Comparison of ENCODE assay signal across 8 mouse cellular contexts in the genomic region with DNA sequence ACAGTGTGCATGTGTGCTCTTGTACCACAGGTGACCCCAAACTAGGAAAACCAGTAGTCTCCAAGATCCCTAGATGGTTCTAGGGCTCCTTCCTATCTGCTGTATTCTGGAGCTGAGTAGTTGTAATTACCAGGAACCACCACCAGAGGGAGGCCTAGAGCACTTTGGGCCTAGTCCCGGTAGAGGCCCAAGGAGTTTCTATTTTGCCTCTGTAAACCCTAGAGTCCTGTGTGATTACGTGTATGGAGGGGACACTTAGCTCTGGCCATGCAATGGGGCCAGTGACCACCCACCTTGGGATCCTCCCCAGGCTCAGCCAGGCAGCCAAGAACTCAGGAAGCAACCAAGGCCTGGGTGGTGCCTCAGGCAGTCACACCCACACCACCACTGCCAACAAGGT. TPM values are rescaled to one million over a fixed set of nuclear protein-coding genes. Genes with fewer than 3 reads are reported as not detected.
DNase-seq lines count a peak whose midpoint lies in the region; ATAC-seq and TF ChIP-seq lines count a peak whose summit lies in the region.

No protein-coding gene starts in this region.

- 0% methylated on average over 2 of the region's 2 CpGs for WGBS in intestine, postnatal 0 days
- 2% methylated on average over 2 of the region's 2 CpGs for WGBS in liver, adult 2 months
- WGBS in stomach, embryonic 14.5 days: 10% methylated on average over 2 of the region's 2 CpGs

- no peaks in the 10 kb centered on the region for H3K79me2 ChIP-seq in liver, adult 2 months (ENCODE audit: control insufficient read depth, insufficient read depth, low read length)

- TF ChIP-seq CTCF in intestine, postnatal 0 days (IDR thresholded peaks at IDR 0.05; ENCODE audit: low read depth): peak; percentile 95
- peak; percentile 76 for TF ChIP-seq CTCF in liver, adult 2 months (IDR thresholded peaks at IDR 0.05; ENCODE audit: low read depth, low read length)

- H3K4me3 ChIP-seq in intestine, postnatal 0 days (ENCODE audit: low read depth, low read length): no peak overlapping the region
- no peak overlapping the region for H3K4me3 ChIP-seq in liver, adult 2 months (ENCODE audit: insufficient read depth, low read depth, low read length)
- H3K4me3 ChIP-seq in stomach, embryonic 14.5 days (ENCODE audit: low read depth, low read length): no peak overlapping the region

- peak; percentile 62 to 72 for DNase-seq in urinary bladder, adult 18-20 months (ENCODE audit: low spot score in 2 of 2)
- no peak for DNase-seq in urinary bladder, adult 2 months (ENCODE audit: low spot score)
- DNase-seq in cerebellum, postnatal 4 days (ENCODE audit: low spot score in 2 of 2): peak; percentile 59 to 87
- DNase-seq in gastrocnemius, postnatal 10 days: peak; percentile 87
- peak; percentile 46 for DNase-seq in liver, adult 2 months (ENCODE audit: extremely low read depth, low read depth, low spot score)

- 0 out of 2 replicates have a peak overlapping the region, but pooled peaks have one; percentile 34 for H3K9ac ChIP-seq in intestine, postnatal 0 days (ENCODE audit: low read depth, low read length)
- no peak overlapping the region for H3K9ac ChIP-seq in liver, adult 2 months (ENCODE audit: low read depth, low read length)
- H3K9ac ChIP-seq in stomach, embryonic 14.5 days (replicated peaks; ENCODE audit: low read depth, low read length): no peak overlapping the region

- no peaks in the 10 kb centered on the region for H3K9me3 ChIP-seq in intestine, postnatal 0 days (ENCODE audit: control insufficient read depth)
- no peaks in the 10 kb centered on the region for H3K9me3 ChIP-seq in stomach, embryonic 14.5 days (ENCODE audit: control insufficient read depth, low read depth, low read length)

- no peak for TF ChIP-seq POLR2A in liver, adult 2 months (IDR thresholded peaks at IDR 0.05; ENCODE audit: extremely low read depth, insufficient read depth, low read length)

- no peak overlapping the region for H3K27ac ChIP-seq in intestine, postnatal 0 days (ENCODE audit: low read depth, low read length)
- no peak overlapping the region for H3K27ac ChIP-seq in liver, adult 2 months (replicated peaks; ENCODE audit: insufficient read depth, low read depth, low read length)
- H3K27ac ChIP-seq in stomach, embryonic 14.5 days (ENCODE audit: low read length): no peak overlapping the region

- 0 out of 2 replicates have a peak, but pooled peaks have one; percentile 28 for ATAC-seq in intestine, postnatal 0 days
- peak; percentile 34 for ATAC-seq in monocyte, adult 5-6 weeks (replicated peaks; ENCODE audit: insufficient number of reproducible peaks, low FRiP score, low TSS enrichment, poor library complexity, severe bottlenecking)
- no peak for ATAC-seq in stomach, embryonic 14.5 days (ENCODE audit: insufficient number of reproducible peaks, insufficient read depth, low FRiP score, low read depth)

- peaks cover 8% of the 10 kb centered on the region; the same call in 1 of the 2 replicates for H3K4me1 ChIP-seq in intestine, postnatal 0 days (replicated peaks; ENCODE audit: control insufficient read depth, insufficient read depth, low read length)
- no peaks in the 10 kb centered on the region; the same call in 1 of the 2 replicates for H3K4me1 ChIP-seq in liver, adult 2 months (ENCODE audit: control insufficient read depth, insufficient read depth, low read length)
- H3K4me1 ChIP-seq in stomach, embryonic 14.5 days (ENCODE audit: control insufficient read depth, insufficient read depth, low read length): peaks cover 25% of the 10 kb centered on the region

- H3K4me2 ChIP-seq in intestine, postnatal 0 days (replicated peaks; ENCODE audit: low read depth): 0 out of 2 replicates have a peak overlapping the region, but pooled peaks have one; percentile 13
- 0 out of 2 replicates have a peak overlapping the region, but pooled peaks have one; percentile 10 for H3K4me2 ChIP-seq in stomach, embryonic 14.5 days (replicated peaks; ENCODE audit: low read depth, low read length)

- H3K27me3 ChIP-seq in intestine, postnatal 0 days (replicated peaks; ENCODE audit: control insufficient read depth, insufficient read depth, low read length): no peaks in the 10 kb centered on the region
- H3K27me3 ChIP-seq in liver, adult 2 months (ENCODE audit: control insufficient read depth, insufficient read depth, low read length): no peaks in the 10 kb centered on the region
- H3K27me3 ChIP-seq in stomach, embryonic 14.5 days (ENCODE audit: control insufficient read depth, insufficient read depth, low read length): no peaks in the 10 kb centered on the region

- H3K36me3 ChIP-seq in intestine, postnatal 0 days (ENCODE audit: control insufficient read depth, insufficient read depth): peaks cover 29% of the 10 kb centered on the region; the same call in 1 of the 2 replicates
- H3K36me3 ChIP-seq in liver, adult 2 months (ENCODE audit: control insufficient read depth, insufficient read depth, low read length): no peaks in the 10 kb centered on the region
- H3K36me3 ChIP-seq in stomach, embryonic 14.5 days (ENCODE audit: control insufficient read depth, insufficient read depth, low read length): peaks cover 54% of the 10 kb centered on the region

RNA-seq across cellular contexts. Expression of gene Sh3bp1, which starts 3.7 kb away (rescaled TPM):
- polyA plus RNA-seq in urinary bladder, adult 2 months (2012; rRNA removed): 34.6 and 35.1 TPM in 2 replicates
- total RNA-seq in gastrocnemius, postnatal 10 days (2021): 10 to 100 TPM in 1 of 2 experiments, 1 to 10 TPM in 1; 6.0 to 11.6 TPM
- polyA plus RNA-seq in intestine, postnatal 0 days (2015; fragmentation: Nextera tagmentation; extraction: Ambion mirVana): 7.2 and 7.6 TPM in 2 replicates
- 0.37 and 2.3 TPM in 2 replicates for total RNA-seq in liver, adult 2 months (2014; rRNA removed)
- polyA plus RNA-seq in liver, adult 2 months (2012; rRNA removed): 3.7 and 6.0 TPM in 2 replicates
- total RNA-seq in monocyte, adult 5-6 weeks (2017): 18.5 to 41.3 TPM (median 19.2 TPM) in 3 replicates
- polyA plus RNA-seq in stomach, embryonic 14.5 days (2014; fragmentation: Nextera tagmentation; extraction: Ambion mirVana): 43.5 and 51.4 TPM in 2 replicates

RNA-seq across cellular contexts. Expression of gene Gm49510, which starts 3.8 kb away (rescaled TPM):
- 0.04 and 0.06 TPM in 2 replicates for polyA plus RNA-seq in urinary bladder, adult 2 months (2012; rRNA removed)
- total RNA-seq in gastrocnemius, postnatal 10 days (2021): not detected
- 0.21 TPM in 1 of 2 replicates, not detected in the other for polyA plus RNA-seq in intestine, postnatal 0 days (2015; fragmentation: Nextera tagmentation; extraction: Ambion mirVana)
- total RNA-seq in liver, adult 2 months (2014; rRNA removed): not detected in 2 replicates
- not detected in 2 replicates for polyA plus RNA-seq in liver, adult 2 months (2012; rRNA removed)
- 1.7 to 3.9 TPM (median 1.9 TPM) in 3 replicates for total RNA-seq in monocyte, adult 5-6 weeks (2017)
- 0.21 TPM in 1 of 2 replicates, not detected in the other for polyA plus RNA-seq in stomach, embryonic 14.5 days (2014; fragmentation: Nextera tagmentation; extraction: Ambion mirVana)

RNA-seq across cellular contexts. Expression of gene Pdxp, which starts 10.5 kb away (rescaled TPM):
- 2.4 and 3.8 TPM in 2 replicates for polyA plus RNA-seq in urinary bladder, adult 2 months (2012; rRNA removed)
- total RNA-seq in gastrocnemius, postnatal 10 days (2021): 10 to 100 TPM in 1 of 2 experiments, 1 to 10 TPM in 1; 9.4 to 10.1 TPM
- polyA plus RNA-seq in intestine, postnatal 0 days (2015; fragmentation: Nextera tagmentation; extraction: Ambion mirVana): 3.3 and 4.2 TPM in 2 replicates
- 0.27 and 0.37 TPM in 2 replicates for total RNA-seq in liver, adult 2 months (2014; rRNA removed)
- polyA plus RNA-seq in liver, adult 2 months (2012; rRNA removed): 0.62 and 1.2 TPM in 2 replicates
- 1.1 to 3.5 TPM in 2 of 3 replicates, not detected in the other for total RNA-seq in monocyte, adult 5-6 weeks (2017)
- 15.7 and 17.9 TPM in 2 replicates for polyA plus RNA-seq in stomach, embryonic 14.5 days (2014; fragmentation: Nextera tagmentation; extraction: Ambion mirVana)

RNA-seq across cellular contexts. Expression of gene Lgals1, which starts 23.3 kb away (rescaled TPM):
- 979 and 1,151 TPM in 2 replicates for polyA plus RNA-seq in urinary bladder, adult 2 months (2012; rRNA removed)
- 100 to 1,000 TPM; 679 to 727 TPM for total RNA-seq in gastrocnemius, postnatal 10 days (2021)
- polyA plus RNA-seq in intestine, postnatal 0 days (2015; fragmentation: Nextera tagmentation; extraction: Ambion mirVana): 725 and 759 TPM in 2 replicates
- 23.2 and 31.6 TPM in 2 replicates for total RNA-seq in liver, adult 2 months (2014; rRNA removed)
- polyA plus RNA-seq in liver, adult 2 months (2012; rRNA removed): 25.2 and 26.9 TPM in 2 replicates
- total RNA-seq in monocyte, adult 5-6 weeks (2017): 404 to 1,073 TPM (median 510 TPM) in 3 replicates
- 1,620 and 1,697 TPM in 2 replicates for polyA plus RNA-seq in stomach, embryonic 14.5 days (2014; fragmentation: Nextera tagmentation; extraction: Ambion mirVana)

RNA-seq across cellular contexts. Expression of gene Gga1, which starts 26.3 kb away (rescaled TPM):
- polyA plus RNA-seq in urinary bladder, adult 2 months (2012; rRNA removed): 53.5 and 56.7 TPM in 2 replicates
- total RNA-seq in gastrocnemius, postnatal 10 days (2021): 10 to 100 TPM; 31.1 to 33.8 TPM
- polyA plus RNA-seq in intestine, postnatal 0 days (2015; fragmentation: Nextera tagmentation; extraction: Ambion mirVana): 40.1 TPM in 2 replicates
- total RNA-seq in liver, adult 2 months (2014; rRNA removed): 4.4 and 6.4 TPM in 2 replicates
- polyA plus RNA-seq in liver, adult 2 months (2012; rRNA removed): 34.9 and 42.7 TPM in 2 replicates
- 18.3 to 37.9 TPM (median 20.8 TPM) in 3 replicates for total RNA-seq in monocyte, adult 5-6 weeks (2017)
- 38.2 and 40.4 TPM in 2 replicates for polyA plus RNA-seq in stomach, embryonic 14.5 days (2014; fragmentation: Nextera tagmentation; extraction: Ambion mirVana)
